Comparison of ENCODE assay signal across 19 mouse cellular contexts in the genomic region with DNA sequence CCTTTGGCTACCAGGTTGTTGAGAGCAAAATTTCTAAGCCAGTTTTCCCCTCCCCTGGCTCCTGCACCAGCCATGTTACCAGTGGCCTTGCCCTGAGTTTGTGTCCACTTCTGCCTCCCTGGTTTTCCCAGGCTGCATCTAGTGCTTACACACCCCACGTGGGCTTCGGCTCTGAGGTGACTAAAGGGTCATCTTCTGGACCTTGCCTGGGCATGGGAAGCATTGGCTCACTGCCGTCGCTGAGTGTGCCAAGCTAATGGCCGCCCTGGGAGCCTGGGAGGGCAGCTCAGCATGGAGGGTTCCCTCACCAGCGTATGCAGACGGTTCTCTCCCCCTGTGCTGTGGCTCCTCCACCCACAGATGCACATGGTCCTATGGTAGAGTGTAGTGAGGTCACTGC. TPM values are rescaled to one million over a fixed set of nuclear protein-coding genes. Genes with fewer than 3 reads are reported as not detected.
DNase-seq lines count a peak whose midpoint lies in the region; ATAC-seq lines count a peak whose summit lies in the region.
"Had no signal": no experiment of that assay in that cellular context is flagged by ENCODE, and none has a peak within 500 bp of the region (broad histone marks: within the 10 kb centered on the region; RNA-seq: fewer than 3 reads in every experiment).

No protein-coding gene starts in this region.

- no peak overlapping the region for H3K4me3 ChIP-seq in embryonic facial prominence, embryonic 13.5 days
- H3K4me3 ChIP-seq in embryonic facial prominence, embryonic 10.5 days = no peak overlapping the region
- no peak overlapping the region for H3K4me3 ChIP-seq in kidney, embryonic 14.5 days (ENCODE audit: low read length)
- H3K4me3 ChIP-seq in neural tube, embryonic 13.5 days = no peak overlapping the region
- H3K4me3 ChIP-seq: embryonic facial prominence, embryonic 12.5 days; gastrocnemius, adult 2 months; heart, embryonic 10.5 days; intestine, embryonic 15.5 days; limb, embryonic 15.5 days had no signal

- DNase-seq in embryonic facial prominence, embryonic 10.5 days (ENCODE audit: low spot score) = no peak
- peak; percentile 88 for DNase-seq in kidney, adult 11 months
- DNase-seq in neural tube, embryonic 10.5 days (ENCODE audit: extremely low spot score, low spot score) = no peak
- no peak for DNase-seq in gastrocnemius, postnatal 36 days
- DNase-seq in urinary bladder, adult 2 months (ENCODE audit: low spot score) = no peak
- DNase-seq: cerebellum, adult 18-20 months; gastrocnemius, adult 2 months; lung, adult 2 months; spleen, adult 18-20 months; thymus, postnatal 25 days had no signal

- H3K27me3 ChIP-seq in embryonic facial prominence, embryonic 13.5 days = peaks cover 17% of the 10 kb centered on the region
- peaks cover 86% of the 10 kb centered on the region for H3K27me3 ChIP-seq in embryonic facial prominence, embryonic 10.5 days (replicated peaks; ENCODE audit: low read depth, poor library complexity, severe bottlenecking)
- H3K27me3 ChIP-seq in kidney, embryonic 14.5 days (ENCODE audit: control insufficient read depth, insufficient read depth, low read length) = peaks cover 5% of the 10 kb centered on the region; the same call in 1 of the 2 replicates
- H3K27me3 ChIP-seq in neural tube, embryonic 13.5 days = peaks cover 9% of the 10 kb centered on the region

- H3K36me3 ChIP-seq in embryonic facial prominence, embryonic 13.5 days = peaks cover 66% of the 10 kb centered on the region
- peaks cover 60% of the 10 kb centered on the region for H3K36me3 ChIP-seq in embryonic facial prominence, embryonic 10.5 days (replicated peaks)
- H3K36me3 ChIP-seq in kidney, embryonic 14.5 days (ENCODE audit: control insufficient read depth, insufficient read depth, low read length) = peaks cover 17% of the 10 kb centered on the region
- peaks cover 35% of the 10 kb centered on the region for H3K36me3 ChIP-seq in neural tube, embryonic 13.5 days

- WGBS in embryonic facial prominence, embryonic 13.5 days = 81% methylated on average over 7 of the region's 7 CpGs
- 85% methylated on average over 7 of the region's 7 CpGs for WGBS in embryonic facial prominence, embryonic 10.5 days
- WGBS in kidney, embryonic 14.5 days = 78% methylated on average over 7 of the region's 7 CpGs
- WGBS in neural tube, embryonic 13.5 days = 75% methylated on average over 7 of the region's 7 CpGs

- no peak for ATAC-seq in embryonic facial prominence, embryonic 13.5 days (ENCODE audit: insufficient number of reproducible peaks, insufficient read depth, low FRiP score, low TSS enrichment, low read depth)
- no peak for ATAC-seq in kidney, embryonic 14.5 days (ENCODE audit: low FRiP score, low TSS enrichment)
- ATAC-seq in neural tube, embryonic 13.5 days (ENCODE audit: low read depth) = no peak
- ATAC-seq: intestine, embryonic 15.5 days had no signal

- H3K9me3 ChIP-seq in embryonic facial prominence, embryonic 13.5 days = no peaks in the 10 kb centered on the region
- no peaks in the 10 kb centered on the region for H3K9me3 ChIP-seq in embryonic facial prominence, embryonic 10.5 days
- no peaks in the 10 kb centered on the region for H3K9me3 ChIP-seq in kidney, embryonic 14.5 days (ENCODE audit: control insufficient read depth, low read length)
- H3K9me3 ChIP-seq in neural tube, embryonic 13.5 days = no peaks in the 10 kb centered on the region
- H3K9me3 ChIP-seq: embryonic facial prominence, embryonic 12.5 days; heart, embryonic 10.5 days; intestine, embryonic 15.5 days; limb, embryonic 15.5 days had no signal

- no peak overlapping the region for H3K4me2 ChIP-seq in embryonic facial prominence, embryonic 13.5 days
- no peak overlapping the region for H3K4me2 ChIP-seq in kidney, embryonic 14.5 days (replicated peaks; ENCODE audit: low read depth, low read length)
- H3K4me2 ChIP-seq in neural tube, embryonic 13.5 days = peak overlapping the region; percentile 3; the same call in 1 of the 2 replicates
- H3K4me2 ChIP-seq: embryonic facial prominence, embryonic 12.5 days; intestine, embryonic 15.5 days; limb, embryonic 15.5 days had no signal

- 0 out of 2 replicates have a peak overlapping the region, but pooled peaks have one; percentile 4 for H3K27ac ChIP-seq in embryonic facial prominence, embryonic 13.5 days
- no peak overlapping the region for H3K27ac ChIP-seq in embryonic facial prominence, embryonic 10.5 days (replicated peaks)
- no peak overlapping the region for H3K27ac ChIP-seq in kidney, embryonic 14.5 days (ENCODE audit: low read depth, low read length)
- no peak overlapping the region for H3K27ac ChIP-seq in neural tube, embryonic 13.5 days (replicated peaks)
- H3K27ac ChIP-seq: embryonic facial prominence, embryonic 12.5 days; gastrocnemius, adult 2 months; heart, embryonic 10.5 days; intestine, embryonic 15.5 days; limb, embryonic 15.5 days had no signal

- H3K9ac ChIP-seq in embryonic facial prominence, embryonic 13.5 days = peak overlapping the region; percentile 32; the same call in 1 of the 2 replicates
- H3K9ac ChIP-seq in kidney, embryonic 14.5 days (ENCODE audit: low read depth, low read length) = no peak overlapping the region
- 0 out of 2 replicates have a peak overlapping the region, but pooled peaks have one; percentile 19 for H3K9ac ChIP-seq in neural tube, embryonic 13.5 days
- H3K9ac ChIP-seq: embryonic facial prominence, embryonic 12.5 days; intestine, embryonic 15.5 days; limb, embryonic 15.5 days had no signal

- peaks cover 21% of the 10 kb centered on the region for H3K4me1 ChIP-seq in embryonic facial prominence, embryonic 13.5 days
- H3K4me1 ChIP-seq in embryonic facial prominence, embryonic 10.5 days = peaks cover 26% of the 10 kb centered on the region
- H3K4me1 ChIP-seq in kidney, embryonic 14.5 days (ENCODE audit: control insufficient read depth, insufficient read depth, low read length) = peaks cover 3% of the 10 kb centered on the region; the same call in 1 of the 2 replicates
- H3K4me1 ChIP-seq in neural tube, embryonic 13.5 days (replicated peaks) = peaks cover 49% of the 10 kb centered on the region

- intact Hi-C loops in gastrocnemius, postnatal 36 days (cut with DNase I) = no loop called here

RNA-seq across cellular contexts. Expression of gene Fgfr3, which starts 7.4 kb away (rescaled TPM):
- polyA plus RNA-seq in embryonic facial prominence, embryonic 13.5 days (2015; fragmentation: Nextera tagmentation; extraction: Ambion mirVana) = 24.6 and 32.5 TPM in 2 replicates
- 12.9 and 36.8 TPM in 2 replicates for polyA plus RNA-seq in embryonic facial prominence, embryonic 10.5 days (2016; fragmentation: Nextera tagmentation; extraction: Ambion mirVana)
- polyA plus RNA-seq in kidney, embryonic 14.5 days (2014; fragmentation: Nextera tagmentation; extraction: Ambion mirVana) = 9.6 and 13.8 TPM in 2 replicates
- polyA plus RNA-seq in neural tube, embryonic 13.5 days (2015; fragmentation: Nextera tagmentation; extraction: Ambion mirVana) = 42.3 and 44.9 TPM in 2 replicates
- total RNA-seq in gastrocnemius, postnatal 36 days (2021) = 1 to 10 TPM; 3.1 to 5.0 TPM
- 62.9 and 69.6 TPM in 2 replicates for polyA plus RNA-seq in urinary bladder, adult 2 months (2012; rRNA removed)
- total RNA-seq: megakaryocyte, adult 5-6 weeks; monocyte, adult 5-6 weeks had no signal

RNA-seq across cellular contexts. Expression of gene Letm1, which starts 53.8 kb away (rescaled TPM):
- polyA plus RNA-seq in embryonic facial prominence, embryonic 13.5 days (2015; fragmentation: Nextera tagmentation; extraction: Ambion mirVana) = 47.6 and 56.6 TPM in 2 replicates
- polyA plus RNA-seq in embryonic facial prominence, embryonic 10.5 days (2016; fragmentation: Nextera tagmentation; extraction: Ambion mirVana) = 56.3 and 59.8 TPM in 2 replicates
- 30.2 and 51.1 TPM in 2 replicates for polyA plus RNA-seq in kidney, embryonic 14.5 days (2014; fragmentation: Nextera tagmentation; extraction: Ambion mirVana)
- 58.3 and 59.4 TPM in 2 replicates for polyA plus RNA-seq in neural tube, embryonic 13.5 days (2015; fragmentation: Nextera tagmentation; extraction: Ambion mirVana)
- 10 to 100 TPM; 76.2 to 79.8 TPM for total RNA-seq in gastrocnemius, postnatal 36 days (2021)
- polyA plus RNA-seq in urinary bladder, adult 2 months (2012; rRNA removed) = 29.1 and 30.2 TPM in 2 replicates
